Mouse (Mus musculus) limb, embryonic 10.5 days (tissue): ENCODE data around the gene Copz1. TPM values are rescaled to one million over a fixed set of nuclear protein-coding genes. Genes with fewer than 3 reads are reported as not detected.
"Not testable (repeated sequence)": the region's sequence is repeated elsewhere in the genome, so short reads cannot be mapped to it uniquely, and the experiment has no call there.

Source experiments
- DNase-seq: peaks from one replicate; pipeline ENCODE4 v3.0.0-alpha.2; 2017; ENCODE audit warnings: low spot score
- H3K27ac ChIP-seq: fragments of 300-500 bp; sonication (generic); 2 replicates; pipeline ENCODE4 v1.5.1; 2016; ENCODE audit warnings: mild to moderate bottlenecking
- H3K27me3 ChIP-seq: fragments of 300-500 bp; sonication (generic); 2 replicates; pipeline ENCODE4 v1.6.1; 2016; ENCODE audit warnings: low read depth, mild to moderate bottlenecking; ENCODE audit not compliant: poor library complexity, severe bottlenecking
- H3K36me3 ChIP-seq: fragments of 300-500 bp; sonication (generic); 2 replicates; pipeline ENCODE4 v1.6.1; 2016; ENCODE audit warnings: mild to moderate bottlenecking, moderate library complexity
- H3K4me1 ChIP-seq: fragments of 300-500 bp; sonication (generic); 2 replicates; pipeline ENCODE4 v1.6.1; 2016
- H3K4me3 ChIP-seq: fragments of 300-500 bp; sonication (generic); 2 replicates; pipeline ENCODE4 v1.5.1; 2016; ENCODE audit warnings: mild to moderate bottlenecking, moderate library complexity
- H3K9me3 ChIP-seq: fragments of 300-500 bp; sonication (generic); replicated peaks from 2 replicates; pipeline ENCODE4 v1.6.1; 2016; ENCODE audit warnings: mild to moderate bottlenecking
- WGBS: fragments of 180-500 bp; shearing (Covaris S2); methylation state at CpG from one replicate; pipeline ENCODE4 v1.1.7; 2016; 5-methylcytosine and 5-hydroxymethylcytosine counted together
- polyA plus RNA-seq: library from polyadenylated mRNA; unstranded; fragments of >200 nt; fragmentation: Nextera tagmentation; extraction: Ambion mirVana; gene quantifications from 2 replicates; pipeline ENCODE4 v1.2.1, GENCODE M21; 2016

Copz1 gene
- polyA plus RNA-seq, result 305 and 309 TPM in 2 replicates

GRCm38 (mm10) chr15:103272419-103273279, at the start of gene Copz1:
Gene Copz1, plus strand, starts transcription at chr15:103272714.
- Histone ChIP-seq H3K9me3 (no peaks in the 10 kb centered on the region), H3K4me3 (peak within 1 kb of the TSS; percentile 89), H3K36me3 (no peaks in the 10 kb centered on the region), H3K27me3 (no peaks in the 10 kb centered on the region), H3K27ac (peak within 1 kb of the TSS; percentile 87), H3K4me1 (peaks cover 22% of the 10 kb centered on the region)
- DNase-seq, result peak; percentile 89
- WGBS, result under 1% methylated on average over 38 of the region's 38 CpGs

GRCm38 (mm10) chr15:103224161-103224560, 48.4 kb upstream of the Copz1 start:
- H3K9me3 ChIP-seq, result no peaks in the 10 kb centered on the region
- DNase-seq, result no peak
- no peaks in the 10 kb centered on the region for H3K4me1 ChIP-seq
- WGBS, result 93% methylated on average over 2 of the region's 2 CpGs
- H3K27me3 ChIP-seq, result no peaks in the 10 kb centered on the region
- H3K36me3 ChIP-seq, result peaks cover 48% of the 10 kb centered on the region
- no peak overlapping the region for H3K4me3 ChIP-seq
- no peak overlapping the region for H3K27ac ChIP-seq

GRCm38 (mm10) chr15:103227022-103227421, 45.5 kb upstream of the Copz1 start:
- WGBS, result 92% methylated on average over 3 of the region's 3 CpGs

GRCm38 (mm10) chr15:103227572-103227971, 44.9 kb upstream of the Copz1 start:
- 86% methylated on average over 2 of the region's 2 CpGs for WGBS
- Histone ChIP-seq H3K9me3 (no peaks in the 10 kb centered on the region), H3K36me3 (peaks cover 22% of the 10 kb centered on the region), H3K27ac (no peak overlapping the region), H3K4me3 (no peak overlapping the region), H3K4me1 (no peaks in the 10 kb centered on the region), H3K27me3 (no peaks in the 10 kb centered on the region)
- DNase-seq, result no peak

More at GRCm38 (mm10) chr15:103227022-103227421, 45.5 kb upstream of the Copz1 start:
- Histone ChIP-seq H3K27ac (no peak overlapping the region), H3K27me3 (no peaks in the 10 kb centered on the region), H3K36me3 (peaks cover 25% of the 10 kb centered on the region), H3K4me1 (no peaks in the 10 kb centered on the region), H3K4me3 (no peak overlapping the region), H3K9me3 (no peaks in the 10 kb centered on the region)
- no peak for DNase-seq

- no peak for DNase-seq
- WGBS, result 90% methylated on average over 2 of the region's 2 CpGs
- H3K27ac ChIP-seq, result no peak overlapping the region
- H3K4me1 ChIP-seq, result no peaks in the 10 kb centered on the region
- H3K36me3 ChIP-seq, result peaks cover 27% of the 10 kb centered on the region
- no peak overlapping the region for H3K4me3 ChIP-seq
- no peaks in the 10 kb centered on the region for H3K27me3 ChIP-seq
- H3K9me3 ChIP-seq, result no peaks in the 10 kb centered on the region
These were observed 43.6 kb upstream of the Copz1 start for GRCm38 (mm10) chr15:103228904-103229303.

- DNase-seq, result no peak
- Histone ChIP-seq H3K9me3 (no peaks in the 10 kb centered on the region), H3K4me3 (no peak overlapping the region), H3K36me3 (peaks cover 51% of the 10 kb centered on the region), H3K4me1 (peaks cover 2% of the 10 kb centered on the region), H3K27me3 (no peaks in the 10 kb centered on the region), H3K27ac (no peak overlapping the region)
- WGBS, result 96% methylated on average over 2 of the region's 2 CpGs
These were observed 39.4 kb upstream of the Copz1 start for GRCm38 (mm10) chr15:103233119-103233518.

- Histone ChIP-seq H3K36me3 (peaks cover 63% of the 10 kb centered on the region), H3K27ac (no peak overlapping the region), H3K4me3 (no peak overlapping the region), H3K4me1 (peaks cover 13% of the 10 kb centered on the region), H3K9me3 (no peaks in the 10 kb centered on the region), H3K27me3 (no peaks in the 10 kb centered on the region)
- 97% methylated on average over 7 of the region's 7 CpGs for WGBS
- no peak for DNase-seq
These were observed 35.2 kb upstream of the Copz1 start for GRCm38 (mm10) chr15:103237295-103237694.

GRCm38 (mm10) chr15:103239130-103239684, 33.3 kb upstream of the Copz1 start:
- H3K9me3 ChIP-seq, result no peaks in the 10 kb centered on the region
- peak overlapping the region; percentile 96 for H3K27ac ChIP-seq
- H3K4me3 ChIP-seq, result peak overlapping the region; percentile 73
- peak; percentile 92 for DNase-seq
- WGBS, result under 1% methylated on average over 26 of the region's 26 CpGs
- H3K36me3 ChIP-seq, result peaks cover 66% of the 10 kb centered on the region
- peaks cover 24% of the 10 kb centered on the region for H3K4me1 ChIP-seq
- no peaks in the 10 kb centered on the region for H3K27me3 ChIP-seq

GRCm38 (mm10) chr15:103239685-103240159, 32.8 kb upstream of the Copz1 start, which contains the start of gene Cbx5:
Gene Cbx5, minus strand, starts transcription at chr15:103239816.
- H3K4me3 ChIP-seq, result peak within 1 kb of the TSS; percentile 73
- peak within 1 kb of the TSS; percentile 96 for H3K27ac ChIP-seq
- H3K27me3 ChIP-seq, result no peaks in the 10 kb centered on the region
- under 1% methylated on average over 39 of the region's 39 CpGs for WGBS
- no peaks in the 10 kb centered on the region for H3K9me3 ChIP-seq
- peaks cover 24% of the 10 kb centered on the region for H3K4me1 ChIP-seq
- peaks cover 61% of the 10 kb centered on the region for H3K36me3 ChIP-seq
- DNase-seq, result peak; percentile 95

- Histone ChIP-seq H3K9me3 (no peaks in the 10 kb centered on the region), H3K36me3 (peaks cover 61% of the 10 kb centered on the region), H3K27me3 (no peaks in the 10 kb centered on the region), H3K4me1 (peaks cover 24% of the 10 kb centered on the region), H3K4me3 (peak within 1 kb of the TSS; percentile 73), H3K27ac (peak within 1 kb of the TSS; percentile 96)
- under 1% methylated on average over 47 of the region's 47 CpGs for WGBS
- peak; percentile 85 for DNase-seq
These were observed 32.1 kb upstream of the Copz1 start, which contains the start of gene Hnrnpa1 for GRCm38 (mm10) chr15:103240160-103241028. Gene Hnrnpa1, plus strand, starts transcription at chr15:103240432.

GRCm38 (mm10) chr15:103241071-103242018, 31.2 kb upstream of the Copz1 start:
- not testable (repeated sequence) for DNase-seq

More at GRCm38 (mm10) chr15:103241071-103242018, 31.2 kb upstream of the Copz1 start:
- H3K27me3 ChIP-seq, H3K9me3 ChIP-seq: not testable (repeated sequence)
- Histone ChIP-seq H3K4me1 (peaks cover 24% of the 10 kb centered on the region), H3K4me3 (peak overlapping the region; percentile 73), H3K36me3 (peaks cover 61% of the 10 kb centered on the region), H3K27ac (peak overlapping the region; percentile 96)
- 12% methylated on average over 12 of the region's 12 CpGs for WGBS
